Mouse (Mus musculus) hindbrain, embryonic 12.5 days (tissue): ENCODE measurements around the gene Srrm2. TPM values are rescaled to one million over a fixed set of nuclear protein-coding genes. Genes with fewer than 3 reads are reported as not detected.

ENCODE experiments used
- ATAC-seq: fragments of 200-750 bp; cut with Nextera tagmentation; 2 replicates; pipeline ENCODE4 v1.8.0; 2017; ENCODE audit warnings: moderate TSS enrichment; ENCODE audit not compliant: low FRiP score
- H3K27ac ChIP-seq: fragments of 300-500 bp; sonication (generic); 2 replicates; pipeline ENCODE4 v1.5.1; 2016; ENCODE audit warnings: mild to moderate bottlenecking
- H3K27me3 ChIP-seq: fragments of 300-500 bp; sonication (generic); 2 replicates; pipeline ENCODE4 v1.6.1; 2016; ENCODE audit warnings: mild to moderate bottlenecking
- H3K36me3 ChIP-seq: fragments of 300-500 bp; sonication (generic); 2 replicates; pipeline ENCODE4 v1.6.1; 2016; ENCODE audit warnings: mild to moderate bottlenecking
- H3K4me1 ChIP-seq: fragments of 300-500 bp; sonication (generic); 2 replicates; pipeline ENCODE4 v1.6.1; 2016
- H3K4me2 ChIP-seq: fragments of 300-500 bp; sonication (generic); replicated peaks from 2 replicates; pipeline ENCODE4 v1.6.1; 2016; ENCODE audit warnings: mild to moderate bottlenecking
- H3K4me3 ChIP-seq: fragments of 300-500 bp; sonication (generic); 2 replicates; pipeline ENCODE4 v1.5.1; 2016; ENCODE audit warnings: mild to moderate bottlenecking
- H3K9ac ChIP-seq: fragments of 300-500 bp; sonication (generic); 2 replicates; pipeline ENCODE4 v1.6.1; 2016; ENCODE audit warnings: mild to moderate bottlenecking, moderate library complexity
- H3K9me3 ChIP-seq: fragments of 300-500 bp; sonication (generic); replicated peaks from 2 replicates; pipeline ENCODE4 v1.6.1; 2016; ENCODE audit warnings: mild to moderate bottlenecking
- WGBS: fragments of 180-500 bp; shearing (Covaris S2); methylation state at CpG from one replicate; pipeline ENCODE4 v1.1.7; 2016; 5-methylcytosine and 5-hydroxymethylcytosine counted together
- polyA plus RNA-seq: library from polyadenylated mRNA; unstranded; fragments of >200 nt; fragmentation: Nextera tagmentation; extraction: Ambion mirVana; gene quantifications from 2 replicates; pipeline ENCODE4 v1.2.1, GENCODE M21; 2016

The Srrm2 gene
- polyA plus RNA-seq = 670 and 682 TPM in 2 replicates

DNA sequence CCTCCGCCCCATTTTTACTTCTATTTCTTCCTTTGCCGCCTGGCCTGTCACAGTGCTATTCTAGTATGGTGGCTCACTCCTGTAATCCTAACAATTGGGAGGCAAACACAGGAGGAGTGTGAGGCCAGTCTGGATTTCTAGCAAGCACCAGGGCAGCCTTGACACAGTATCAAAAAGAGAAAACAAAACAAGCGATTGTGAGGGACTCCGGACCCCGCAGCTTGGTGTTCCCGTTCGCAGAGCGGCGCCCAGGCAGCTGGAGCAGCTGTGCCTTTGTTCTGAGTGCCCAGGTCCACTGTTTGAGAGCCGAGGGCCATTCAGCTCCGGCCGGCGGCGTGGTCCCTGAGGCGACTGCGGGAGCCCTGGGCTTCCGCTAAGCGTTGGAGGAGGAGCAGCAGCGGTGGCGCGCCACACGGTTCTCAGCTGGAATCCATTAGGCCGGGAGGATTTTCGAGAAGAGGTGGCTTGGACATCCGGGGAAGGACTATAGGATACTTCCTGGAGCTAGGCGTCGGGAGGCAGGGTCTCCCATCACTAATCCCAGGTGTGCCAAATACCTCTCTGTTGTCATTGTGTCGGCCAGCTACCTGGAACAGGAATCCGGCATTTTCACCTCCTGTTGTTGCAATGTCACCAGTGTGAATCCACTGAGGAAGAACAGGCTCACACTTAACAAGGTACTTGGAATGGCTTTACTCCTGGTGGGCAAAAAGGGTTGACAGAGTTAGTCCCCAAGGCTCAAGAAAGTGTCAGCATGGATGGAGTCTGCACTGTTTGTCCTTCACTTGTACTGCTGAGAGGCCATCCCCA lies at the start of gene Srrm2:
Gene Srrm2 (plus strand): TSS at position 264 of the 810 bp plus-strand sequence.
- WGBS = 1% methylated on average over 29 of the region's 29 CpGs
- Histone ChIP-seq H3K4me3 (peak within 1 kb of the TSS; percentile 33), H3K4me2 (peak within 1 kb of the TSS; percentile 54), H3K27me3 (no peaks in the 10 kb centered on the region), H3K4me1 (peaks cover 20% of the 10 kb centered on the region), H3K27ac (peak within 1 kb of the TSS; percentile 87), H3K36me3 (no peaks in the 10 kb centered on the region), H3K9me3 (no peaks in the 10 kb centered on the region), H3K9ac (peak within 1 kb of the TSS; percentile 68)
- ATAC-seq = peak; percentile 65

DNA sequence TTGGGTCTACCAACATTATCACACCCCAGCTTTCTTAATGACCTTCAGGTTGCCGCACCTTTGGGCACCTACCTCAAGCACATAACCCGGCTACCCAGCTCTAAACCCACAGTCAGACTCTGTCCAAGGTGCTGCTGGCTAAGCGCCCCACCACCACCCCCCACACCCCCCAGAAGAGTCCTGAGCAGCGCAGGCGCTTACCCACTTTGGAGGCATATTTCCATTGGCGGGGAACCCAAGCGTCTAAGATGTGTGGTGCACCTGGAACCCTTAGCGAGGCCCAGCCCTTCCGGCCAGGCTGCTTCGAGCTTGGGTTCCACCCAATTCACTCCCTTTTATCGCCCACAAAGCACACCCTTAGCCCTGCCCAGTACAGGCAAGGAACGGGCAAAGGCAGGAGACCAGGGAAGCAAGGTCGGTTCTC lies 49.7 kb upstream of the Srrm2 start, which contains the start of gene Paqr4:
Gene Paqr4 (minus strand): TSS at position 270 of the 424 bp plus-strand sequence.
- 8% methylated on average over 13 of the region's 13 CpGs for whole genome bisulfite sequencing
- Histone ChIP-seq H3K9ac (peak within 1 kb of the TSS; percentile 80), H3K4me3 (peak within 1 kb of the TSS; percentile 65), H3K4me2 (peak within 1 kb of the TSS; percentile 93), H3K27ac (peak within 1 kb of the TSS; percentile 81), H3K36me3 (peaks cover 20% of the 10 kb centered on the region), H3K9me3 (no peaks in the 10 kb centered on the region), H3K27me3 (peaks cover 61% of the 10 kb centered on the region), H3K4me1 (peaks cover 38% of the 10 kb centered on the region)
- ATAC-seq = no peak; the same call in 1 of the 2 replicates

DNA sequence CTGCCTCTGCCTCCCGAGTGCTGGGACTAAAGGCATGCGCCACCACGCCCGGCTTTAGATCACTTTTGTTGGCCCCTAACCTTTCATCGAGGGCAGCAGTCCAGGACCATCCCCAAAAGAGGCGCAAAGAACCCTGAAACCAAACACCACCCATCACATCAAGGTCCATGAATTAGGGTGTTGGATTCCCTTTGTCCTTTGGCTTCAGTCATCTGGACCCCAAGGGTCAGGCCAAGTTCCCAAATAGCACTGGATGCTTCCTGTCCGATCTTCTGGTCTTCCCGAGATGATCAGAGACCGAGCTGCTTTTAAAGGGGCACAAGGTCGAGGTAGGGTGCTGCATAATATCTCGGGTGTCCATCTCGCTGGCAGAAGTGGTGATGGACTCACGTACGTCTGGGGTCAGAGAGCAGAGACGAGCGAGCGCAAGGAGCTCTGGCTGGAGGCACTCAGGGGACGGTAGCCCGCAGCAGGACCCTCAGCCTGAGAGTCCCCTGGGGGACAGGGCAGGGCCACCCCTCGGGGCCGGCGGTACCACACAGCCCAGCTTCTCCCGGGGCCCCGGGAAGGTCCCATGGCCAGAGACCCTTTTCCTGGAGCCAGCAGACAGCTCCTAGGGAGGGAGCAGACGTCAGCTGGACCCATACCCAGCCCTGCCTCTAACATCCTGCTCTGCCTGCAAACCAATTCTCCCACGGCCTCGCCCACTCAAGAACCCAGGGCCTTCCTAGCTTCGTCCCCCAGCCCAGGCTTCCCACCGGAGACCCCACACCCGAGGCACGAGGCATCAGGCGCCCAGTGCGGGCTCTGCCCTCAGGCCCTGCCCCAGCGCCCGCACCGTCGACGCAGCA lies 48.7 kb upstream of the Srrm2 start:
- Histone ChIP-seq H3K27me3 (peaks cover 71% of the 10 kb centered on the region), H3K4me1 (peaks cover 47% of the 10 kb centered on the region), H3K4me3 (peak overlapping the region; percentile 15; the same call in 1 of the 2 replicates), H3K9ac (no peak overlapping the region), H3K36me3 (peaks cover 14% of the 10 kb centered on the region), H3K9me3 (no peaks in the 10 kb centered on the region), H3K27ac (no peak overlapping the region), H3K4me2 (peak overlapping the region; percentile 44; the same call in 1 of the 2 replicates)
- WGBS = 45% methylated on average over 38 of the region's 38 CpGs
- ATAC-seq = no peak

DNA sequence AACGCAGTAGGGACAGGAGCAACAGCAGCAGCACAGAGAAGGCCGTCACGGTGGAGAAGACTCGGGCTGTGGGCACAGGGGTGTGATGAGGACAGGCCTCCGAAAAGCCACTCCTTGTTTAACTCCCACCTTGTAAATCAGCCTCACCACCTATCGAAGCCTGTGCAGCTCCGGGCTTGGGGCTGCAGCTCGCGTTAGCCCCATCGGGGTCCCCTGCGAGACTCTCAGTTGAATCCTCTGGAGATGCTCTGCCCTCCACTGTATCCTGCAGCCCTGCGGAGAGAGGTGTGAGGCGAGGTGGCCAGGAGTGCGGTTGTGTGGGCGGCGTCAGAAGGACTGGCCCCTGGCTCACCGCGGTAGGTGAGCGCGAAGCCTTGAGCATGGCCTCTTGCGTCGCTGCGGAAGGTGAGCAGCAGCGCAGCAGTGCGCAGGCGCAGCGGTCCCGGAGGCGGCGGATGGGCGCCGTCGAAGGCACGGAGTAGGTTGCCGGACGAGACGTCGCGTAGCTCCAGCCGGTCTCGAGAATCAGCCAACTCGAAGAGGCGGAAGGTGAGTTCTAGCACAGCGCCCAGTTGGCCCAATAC lies 48.0 kb upstream of the Srrm2 start:
- peaks cover 47% of the 10 kb centered on the region for H3K4me1 ChIP-seq
- peak overlapping the region; percentile 15 for H3K4me3 ChIP-seq
- peaks cover 7% of the 10 kb centered on the region; the same call in 1 of the 2 replicates for H3K36me3 ChIP-seq
- no peak for ATAC-seq
- no peak overlapping the region for H3K27ac ChIP-seq
- 8% methylated on average over 44 of the region's 44 CpGs for WGBS
- H3K9ac ChIP-seq = peak overlapping the region; percentile 27; the same call in 1 of the 2 replicates
- peak overlapping the region; percentile 44 for H3K4me2 ChIP-seq
- H3K27me3 ChIP-seq = peaks cover 77% of the 10 kb centered on the region
- no peaks in the 10 kb centered on the region for H3K9me3 ChIP-seq

DNA sequence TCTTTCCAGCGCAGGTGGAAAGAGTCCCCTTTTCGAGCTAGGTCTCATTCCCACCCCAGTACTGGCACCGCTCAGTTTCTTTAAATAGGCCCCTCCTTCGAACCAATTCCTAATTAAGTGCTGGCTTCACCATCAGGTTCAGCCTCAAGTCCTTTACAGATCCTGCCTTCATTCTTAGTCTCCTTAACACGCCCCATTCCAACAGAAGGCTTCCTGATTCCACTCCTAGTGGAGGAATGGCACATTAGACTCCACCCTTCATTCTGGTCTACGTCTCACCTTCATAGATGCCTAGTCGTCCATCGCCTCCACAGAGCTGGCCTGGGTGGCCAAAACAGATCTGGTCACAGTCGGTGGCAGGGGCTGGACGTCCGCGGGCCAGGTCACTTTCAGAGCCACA lies 47.4 kb upstream of the Srrm2 start:
- Histone ChIP-seq H3K4me2 (no peak overlapping the region), H3K4me1 (peaks cover 43% of the 10 kb centered on the region), H3K4me3 (no peak overlapping the region), H3K27ac (no peak overlapping the region), H3K27me3 (peaks cover 78% of the 10 kb centered on the region), H3K36me3 (0 out of 2 replicates have a peak, but pooled peaks cover under 1% of the 10 kb centered on the region), H3K9ac (no peak overlapping the region), H3K9me3 (no peaks in the 10 kb centered on the region)
- WGBS = 63% methylated on average over 12 of the region's 12 CpGs
- no peak for ATAC-seq

DNA sequence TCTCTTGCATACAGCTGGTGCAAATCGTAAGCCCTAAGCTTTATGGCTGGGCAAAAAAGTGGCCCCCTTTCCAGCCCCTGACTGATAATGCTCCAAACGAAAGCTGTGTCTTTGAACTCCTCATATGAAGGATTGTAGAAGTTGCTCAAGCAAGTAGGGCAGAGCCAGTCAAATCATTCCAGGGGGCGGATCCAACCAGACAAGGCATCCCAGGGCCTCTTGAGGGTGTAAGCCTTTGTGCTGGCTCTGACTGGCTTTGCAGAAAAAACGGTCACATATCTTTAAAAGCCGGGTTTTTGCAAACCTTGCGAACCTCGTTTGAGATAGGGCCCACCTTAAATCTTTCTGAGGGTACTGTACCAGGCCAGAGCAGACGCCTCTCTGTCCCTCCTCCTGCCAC lies 46.3 kb upstream of the Srrm2 start:
- no peak overlapping the region for H3K4me2 ChIP-seq
- H3K9ac ChIP-seq = no peak overlapping the region
- 18% methylated on average over 8 of the region's 8 CpGs for WGBS
- H3K4me1 ChIP-seq = peaks cover 37% of the 10 kb centered on the region
- no peak overlapping the region for H3K27ac ChIP-seq
- no peak overlapping the region for H3K4me3 ChIP-seq
- H3K9me3 ChIP-seq = no peaks in the 10 kb centered on the region
- peaks cover 79% of the 10 kb centered on the region for H3K27me3 ChIP-seq
- H3K36me3 ChIP-seq = no peaks in the 10 kb centered on the region
- no peak for ATAC-seq

DNA sequence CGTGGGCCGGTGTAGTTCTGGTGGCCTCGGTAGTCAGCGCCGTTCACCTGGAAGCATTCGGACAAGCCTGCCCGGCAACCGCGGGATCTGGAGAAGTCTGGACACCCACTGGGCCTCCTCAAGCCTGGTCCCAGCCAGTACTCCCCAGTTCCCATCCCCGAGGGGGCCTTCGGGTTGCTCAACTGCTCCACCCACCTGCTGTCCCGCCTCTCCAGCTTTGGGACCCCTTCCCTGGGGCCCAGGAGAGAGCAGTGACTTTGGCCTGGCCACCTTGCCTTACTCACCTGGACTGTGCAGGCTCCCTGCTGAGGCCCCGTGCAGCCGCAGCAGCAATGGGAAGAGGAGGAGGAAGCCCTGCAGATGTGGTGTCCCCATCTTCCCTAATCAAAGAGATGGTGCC lies 45.7 kb upstream of the Srrm2 start:
- no peak for ATAC-seq
- Histone ChIP-seq H3K9me3 (no peaks in the 10 kb centered on the region), H3K4me3 (no peak overlapping the region), H3K27ac (no peak overlapping the region), H3K36me3 (no peaks in the 10 kb centered on the region), H3K4me2 (0 out of 2 replicates have a peak overlapping the region, but pooled peaks have one; percentile 65), H3K4me1 (peaks cover 32% of the 10 kb centered on the region), H3K9ac (no peak overlapping the region), H3K27me3 (peaks cover 77% of the 10 kb centered on the region)
- 3% methylated on average over 14 of the region's 14 CpGs for WGBS

DNA sequence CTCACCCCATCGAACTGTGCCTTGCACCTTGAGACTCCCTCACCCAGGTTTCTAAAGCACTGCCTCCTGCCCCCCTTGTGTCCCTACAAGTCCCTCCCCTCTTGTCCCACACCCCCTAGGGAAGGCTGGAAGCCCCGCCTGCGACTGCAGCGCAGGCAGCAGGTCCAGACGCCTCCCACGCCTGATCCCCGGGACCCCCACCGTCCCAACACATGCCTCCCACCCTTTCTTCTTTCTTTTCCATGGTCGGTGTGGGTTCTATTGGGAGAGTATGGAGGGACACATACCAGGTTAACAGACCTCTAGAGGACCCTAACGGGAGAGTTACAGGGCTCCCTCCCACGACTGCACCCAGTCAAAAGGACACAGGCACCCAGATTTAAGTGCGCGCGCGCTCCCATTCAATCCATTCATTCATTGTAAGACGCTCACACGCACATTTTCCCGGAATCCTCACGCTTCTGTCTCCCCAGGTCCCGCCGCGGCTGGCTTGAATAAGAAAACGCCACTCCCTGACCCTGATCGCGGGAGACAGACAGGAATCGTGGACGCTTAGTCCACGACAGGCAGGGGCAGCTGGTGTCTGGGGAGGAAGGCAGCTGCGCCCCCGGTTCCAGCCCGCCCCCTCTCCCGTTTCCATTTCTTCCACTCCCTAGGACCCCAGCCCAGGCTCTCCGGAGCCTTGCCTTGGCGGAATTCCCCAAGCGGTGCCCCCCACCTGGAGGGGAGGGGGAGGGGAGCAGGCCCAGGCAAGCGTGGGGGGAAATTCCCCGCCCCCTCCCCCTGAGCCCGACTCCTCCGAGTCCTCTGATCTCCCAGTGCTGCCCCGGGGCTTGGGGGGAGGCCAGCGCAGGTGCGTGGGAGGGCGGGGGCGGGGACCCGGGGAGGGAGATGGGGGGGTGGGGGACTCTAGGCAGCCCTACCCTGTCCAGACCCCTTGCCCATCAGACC lies 44.8 kb upstream of the Srrm2 start, which contains the start of gene Kremen2:
Gene Kremen2 (minus strand): TSS at position 533 of the 951 bp plus-strand sequence.
- ATAC-seq = no peak
- H3K9ac ChIP-seq = peak within 1 kb of the TSS; percentile 39; the same call in 1 of the 2 replicates

DNA sequence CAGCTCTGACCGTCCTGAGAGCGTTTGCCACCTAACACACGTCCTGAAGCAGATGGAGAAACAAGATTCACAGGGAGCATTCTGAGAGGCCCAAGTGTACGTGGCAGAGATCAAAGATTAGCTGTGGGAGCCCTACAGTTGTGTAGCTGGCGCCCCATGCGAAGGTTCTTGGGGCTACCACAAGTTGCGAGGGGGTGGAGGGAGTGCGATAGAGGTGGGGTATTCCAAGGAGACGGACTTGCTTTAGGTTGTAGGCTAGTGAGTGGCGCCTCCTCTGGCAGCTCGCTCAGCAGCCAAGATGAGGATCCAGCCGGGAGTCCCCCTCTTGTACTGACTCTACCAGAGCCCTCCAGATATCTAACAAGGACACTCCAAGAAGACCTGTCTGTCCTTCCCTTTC lies 44.0 kb upstream of the Srrm2 start:
- H3K27me3 ChIP-seq = peaks cover 67% of the 10 kb centered on the region
- no peak for ATAC-seq
- WGBS = 3% methylated on average over 12 of the region's 12 CpGs
- H3K4me3 ChIP-seq = peak overlapping the region; percentile 31; the same call in 1 of the 2 replicates
- peak overlapping the region; percentile 65 for H3K4me2 ChIP-seq
- no peak overlapping the region for H3K27ac ChIP-seq
- peaks cover 1% of the 10 kb centered on the region for H3K36me3 ChIP-seq
- H3K9ac ChIP-seq = no peak overlapping the region
- no peaks in the 10 kb centered on the region for H3K9me3 ChIP-seq
- peaks cover 27% of the 10 kb centered on the region for H3K4me1 ChIP-seq

More for the DNA sequence above, 44.8 kb upstream of the Srrm2 start, which contains the start of gene Kremen2:
- Histone ChIP-seq H3K36me3 (no peaks in the 10 kb centered on the region), H3K27me3 (peaks cover 74% of the 10 kb centered on the region), H3K4me1 (peaks cover 30% of the 10 kb centered on the region), H3K4me2 (peak within 1 kb of the TSS; percentile 65), H3K4me3 (peak within 1 kb of the TSS; percentile 31), H3K9me3 (no peaks in the 10 kb centered on the region), H3K27ac (no peak within 1 kb of the TSS)
- WGBS = under 1% methylated on average over 39 of the region's 45 CpGs

DNA sequence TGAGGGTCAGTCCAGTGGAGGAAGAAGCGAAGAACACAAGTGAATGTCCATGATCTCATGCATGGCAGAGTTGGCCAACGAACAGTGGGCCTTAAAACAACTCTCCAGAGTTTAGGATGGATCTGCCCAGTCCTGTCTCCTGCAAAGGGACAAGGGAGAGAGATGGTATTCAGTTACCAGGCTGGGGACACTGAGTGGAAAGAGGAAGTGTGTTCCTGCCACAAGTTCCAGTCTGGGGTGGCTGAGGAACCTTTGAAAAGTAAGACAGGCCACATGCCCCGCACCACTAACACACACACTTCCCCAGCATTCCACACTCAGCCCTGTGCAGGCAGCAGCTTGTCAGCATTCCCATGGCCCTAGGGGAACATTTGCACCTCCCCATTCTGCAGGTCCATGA lies 43.6 kb upstream of the Srrm2 start:
- Histone ChIP-seq H3K4me1 (peaks cover 27% of the 10 kb centered on the region), H3K36me3 (peaks cover 6% of the 10 kb centered on the region), H3K27ac (no peak overlapping the region), H3K27me3 (peaks cover 62% of the 10 kb centered on the region), H3K9me3 (no peaks in the 10 kb centered on the region), H3K4me2 (no peak overlapping the region), H3K4me3 (no peak overlapping the region), H3K9ac (no peak overlapping the region)
- ATAC-seq = no peak
- 86% methylated on average over 3 of the region's 3 CpGs for WGBS

DNA sequence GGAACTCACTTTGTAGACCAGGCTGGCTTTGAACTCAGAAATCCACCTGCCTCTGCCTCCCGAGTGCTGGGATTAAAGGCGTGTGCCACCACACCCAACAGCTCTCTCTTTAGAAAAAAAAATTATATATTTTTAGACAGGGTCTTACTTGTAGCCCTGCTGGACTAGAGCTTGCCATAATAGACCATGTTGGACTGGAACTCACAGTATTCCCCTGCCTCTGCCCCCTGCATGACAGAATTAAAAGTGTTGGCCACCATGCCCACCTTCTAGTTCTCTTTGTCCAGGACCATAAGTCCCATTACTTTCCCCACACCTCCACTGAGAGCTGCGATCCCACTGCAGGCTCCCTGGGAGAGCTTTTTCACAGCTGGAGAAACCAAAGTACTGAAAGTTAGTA lies 42.9 kb upstream of the Srrm2 start:
- WGBS = 80% methylated on average over 3 of the region's 3 CpGs
- no peak overlapping the region for H3K9ac ChIP-seq
- H3K27ac ChIP-seq = no peak overlapping the region
- peaks cover 55% of the 10 kb centered on the region for H3K27me3 ChIP-seq
- peaks cover 21% of the 10 kb centered on the region for H3K4me1 ChIP-seq
- H3K9me3 ChIP-seq = no peaks in the 10 kb centered on the region
- H3K36me3 ChIP-seq = peaks cover 13% of the 10 kb centered on the region
- ATAC-seq = no peak
- no peak overlapping the region for H3K4me3 ChIP-seq
- H3K4me2 ChIP-seq = no peak overlapping the region
